Mouse (Mus musculus) cerebellum, adult 9-10 months (tissue): ENCODE results near the gene Trmt2a.
"Not testable (repeated sequence)": the region's sequence is repeated elsewhere in the genome, so short reads cannot be mapped to it uniquely, and the experiment has no call there.

Source experiments
- DNase-seq: peaks from one replicate; pipeline ENCODE4 v3.0.0; 2022

Gene Trmt2a

DNA sequence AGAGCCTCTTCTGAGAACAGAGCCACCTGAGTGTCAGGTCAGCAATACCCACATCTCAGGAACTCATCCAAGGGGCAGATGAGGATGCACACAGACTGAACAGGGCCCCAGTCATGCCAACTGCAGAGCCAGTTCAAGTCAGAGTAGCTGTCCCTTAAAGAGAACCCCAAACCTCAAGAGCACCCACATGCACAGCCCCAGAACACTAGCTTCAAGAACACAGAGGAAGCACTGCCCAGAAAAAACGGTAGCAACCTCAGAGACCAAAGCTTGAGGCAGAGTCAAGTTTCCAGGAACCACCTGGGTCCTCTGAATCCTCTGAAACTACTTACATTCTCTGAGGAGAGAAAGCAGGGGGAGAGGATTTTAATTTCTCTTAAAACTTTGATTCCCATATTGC lies 15.0 kb upstream of the Trmt2a start:
- no peak for DNase-seq

DNA sequence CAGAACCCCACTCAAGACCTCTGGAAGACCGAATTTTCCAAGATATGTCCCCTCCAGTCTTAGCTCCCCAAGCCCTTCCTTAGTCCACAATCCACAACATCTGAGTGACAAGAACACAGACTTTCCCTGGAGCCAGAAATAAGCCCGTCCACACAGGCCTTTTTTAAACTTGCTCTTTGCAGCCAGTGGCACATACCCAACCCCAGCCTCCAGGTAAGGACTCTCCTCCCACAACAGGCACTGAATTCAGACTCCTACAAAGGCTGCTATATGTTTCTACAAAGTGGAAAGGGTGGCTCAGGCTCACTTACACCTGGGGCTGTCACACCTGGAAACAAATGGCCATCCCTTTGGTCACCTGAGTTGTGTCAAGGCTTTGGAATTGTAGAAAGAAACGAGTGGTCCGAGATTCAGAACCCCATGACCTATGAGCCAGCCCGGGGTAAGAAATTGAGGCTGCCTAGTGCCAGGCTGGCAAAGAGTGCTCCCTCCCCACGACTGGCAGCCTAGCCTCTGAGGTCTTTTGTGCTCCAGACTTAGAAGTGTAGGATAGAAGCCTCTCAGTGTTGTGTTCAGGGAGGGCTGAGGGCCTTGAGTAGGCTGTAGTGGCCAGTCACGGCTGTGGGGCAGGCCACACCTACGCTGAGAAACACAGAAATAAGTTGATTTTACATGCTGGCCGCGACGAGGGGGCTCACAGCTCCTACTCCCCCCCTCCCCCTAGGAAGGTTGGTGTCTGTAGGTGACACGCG lies 14.4 kb upstream of the Trmt2a start:
- DNase-seq = no peak

DNA sequence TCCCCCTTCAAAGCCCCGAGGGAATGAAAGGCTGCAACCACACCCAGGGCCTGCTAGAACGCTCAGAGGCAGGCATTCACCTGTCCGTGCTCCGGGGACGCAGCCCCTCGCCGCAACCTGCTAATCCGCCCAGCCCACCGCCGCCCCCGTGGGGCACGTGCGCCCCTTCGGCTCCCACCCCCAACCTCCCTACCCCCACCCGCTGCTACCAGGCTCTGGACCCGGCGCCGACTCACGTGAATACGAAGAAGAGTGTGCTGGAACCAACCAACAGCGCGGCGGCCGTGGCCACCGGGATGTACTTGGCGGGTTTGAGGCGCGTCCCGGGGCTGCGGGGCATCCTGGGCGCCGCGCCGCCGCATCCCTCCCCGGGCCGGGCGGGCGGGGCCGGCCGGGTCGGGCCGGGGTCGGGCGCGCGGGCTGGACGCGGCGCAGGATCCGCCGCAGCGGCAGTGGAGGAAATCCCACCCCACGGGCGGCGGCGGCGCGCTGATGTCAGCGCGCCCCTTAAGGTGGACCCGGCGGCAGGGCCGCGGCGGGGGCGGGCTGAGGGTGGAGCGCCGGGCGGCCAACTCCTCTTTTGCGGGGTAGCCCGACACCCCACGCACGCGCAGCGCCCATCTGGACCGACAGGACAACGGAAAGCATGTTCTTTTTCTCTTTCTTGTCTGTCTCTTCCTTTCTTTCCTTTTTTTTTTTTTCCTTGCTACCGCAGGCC lies 13.6 kb upstream of the Trmt2a start, which contains the start of gene Zdhhc8:
Zdhhc8 (minus strand) TSS at position 466 of the 718 bp plus-strand sequence.
- peak; percentile 71 for DNase-seq

DNA sequence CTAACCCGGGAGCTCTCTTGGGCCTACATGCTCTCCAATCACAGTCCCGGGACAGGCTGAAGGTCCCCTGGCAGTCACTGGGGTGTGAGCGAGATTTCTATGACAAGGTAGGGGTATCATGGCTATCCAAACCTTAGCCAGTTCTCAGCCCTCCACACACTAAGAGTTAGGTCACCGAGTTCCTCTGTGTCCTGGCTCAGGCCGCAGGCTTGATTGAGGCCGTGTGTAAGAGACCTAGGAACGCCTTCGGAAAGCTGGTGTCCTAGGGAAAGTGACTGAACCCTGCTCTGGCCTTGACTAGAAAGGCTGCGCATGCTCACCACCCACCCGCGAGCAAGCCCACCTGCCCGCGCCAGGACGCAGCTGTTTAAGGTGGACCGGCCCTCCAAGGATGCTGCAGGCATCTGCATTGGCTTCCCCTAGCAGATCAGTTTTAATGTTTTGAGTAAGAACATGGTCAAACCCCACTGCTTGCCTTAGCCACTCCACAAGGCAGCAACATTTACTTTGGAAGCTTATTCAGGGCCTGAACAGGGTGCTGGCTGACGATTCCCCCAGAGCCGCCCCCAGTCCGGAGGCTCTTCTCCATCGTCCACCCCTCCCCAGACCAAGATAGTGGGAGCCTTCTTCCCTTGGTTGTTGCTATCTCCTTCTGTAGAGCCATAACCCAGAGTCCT lies 13.0 kb upstream of the Trmt2a start:
- DNase-seq = peak; percentile 73

DNA sequence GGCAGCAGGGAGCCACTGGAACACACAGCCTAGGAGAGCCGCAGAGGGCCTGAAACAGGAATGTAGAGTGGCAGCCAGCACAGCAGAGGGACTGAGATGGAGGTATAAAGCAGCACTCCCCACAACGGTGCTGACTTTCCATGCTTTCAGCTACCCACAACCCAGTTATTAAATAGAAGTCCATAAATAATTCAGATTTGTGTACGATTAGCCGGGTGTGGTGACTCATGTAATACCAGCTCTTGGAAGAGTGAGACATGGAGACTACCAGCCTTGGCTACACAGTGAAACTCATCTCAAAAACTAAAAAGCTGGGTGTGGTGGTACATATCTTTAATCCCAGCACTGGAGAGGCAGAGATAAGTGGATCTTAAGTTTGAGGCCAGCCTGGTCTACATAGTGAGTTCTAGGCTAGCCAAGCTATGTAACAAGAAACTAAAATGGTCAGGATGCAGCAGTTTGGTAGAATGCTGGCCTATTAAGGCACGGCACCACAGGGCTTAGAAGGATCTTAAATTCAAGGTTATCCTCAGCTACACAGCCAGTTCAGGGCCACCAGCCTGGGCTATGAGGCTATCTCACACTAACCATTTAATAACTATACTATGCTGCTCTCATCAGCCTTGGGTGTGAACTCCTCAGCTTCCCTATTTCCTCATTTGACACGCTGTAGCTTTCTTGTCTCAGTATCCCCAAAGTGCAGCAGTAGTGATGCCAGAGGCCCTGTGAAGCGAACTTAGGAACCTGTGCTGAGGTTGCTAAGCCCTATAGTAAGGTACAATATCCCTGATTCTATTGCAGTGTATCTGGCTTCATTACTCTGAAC lies 11.6 kb upstream of the Trmt2a start:
- DNase-seq = no peak

DNA sequence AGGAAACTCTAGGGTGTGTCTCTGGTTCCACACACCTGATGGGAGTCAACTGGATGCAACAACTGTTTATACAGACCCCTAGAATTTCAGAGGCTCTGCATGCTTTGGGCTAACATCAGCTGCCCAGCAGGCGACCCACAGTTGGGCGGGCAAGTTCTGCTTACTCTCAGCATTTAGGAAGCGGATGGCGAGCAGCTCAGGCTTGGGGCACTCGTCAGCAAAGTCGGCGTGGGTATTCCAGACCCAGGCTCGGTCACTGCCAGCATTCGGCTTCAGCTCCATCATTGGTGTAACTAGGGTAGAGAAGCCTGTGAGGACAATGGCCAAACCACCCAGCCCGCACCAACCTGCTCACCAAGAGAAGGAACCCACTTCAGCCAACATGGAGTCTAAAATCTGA lies 6.9 kb upstream of the Trmt2a start:
- DNase-seq = no peak

DNA sequence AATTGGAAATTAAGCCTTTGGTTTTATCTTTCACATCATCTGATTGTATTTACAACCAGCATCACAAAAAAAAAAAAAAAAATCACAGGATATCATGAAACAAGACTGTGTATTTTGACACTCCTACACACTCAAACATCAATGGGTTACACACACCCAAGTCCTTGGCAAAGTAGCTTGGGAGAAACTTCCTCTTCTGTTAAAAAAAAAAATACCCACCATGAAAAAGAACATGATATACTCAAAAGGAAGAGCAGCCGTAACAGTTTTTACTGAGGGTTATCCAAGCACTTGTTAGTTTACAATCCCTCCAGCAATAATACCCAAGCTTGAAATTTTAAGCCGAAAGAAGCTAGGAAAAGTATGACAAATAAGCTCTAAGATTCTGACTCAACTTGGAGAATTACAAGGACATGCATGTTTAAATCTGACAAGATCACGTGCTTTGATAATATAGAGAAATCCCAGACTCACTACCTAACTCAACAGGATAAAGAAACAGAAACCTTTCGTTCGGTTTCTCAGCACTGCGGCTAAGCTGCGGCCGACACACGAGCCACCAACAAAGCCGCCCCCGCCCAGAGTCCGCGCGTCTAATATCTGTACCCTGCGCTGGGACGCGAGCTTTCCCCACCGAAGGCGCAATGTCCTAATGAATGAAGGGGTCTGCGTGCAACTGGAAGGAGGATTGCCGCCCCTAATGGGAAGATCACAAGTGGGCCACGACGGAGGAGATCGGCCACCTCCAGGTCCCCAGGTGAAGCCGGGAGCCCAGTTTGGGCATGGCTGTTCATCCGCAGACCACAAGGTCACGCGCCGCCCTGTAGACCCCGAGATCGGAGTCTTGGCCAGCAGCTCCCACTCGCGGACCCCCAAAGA lies 719 bp upstream of the Trmt2a start:
- DNase-seq = no peak

DNA sequence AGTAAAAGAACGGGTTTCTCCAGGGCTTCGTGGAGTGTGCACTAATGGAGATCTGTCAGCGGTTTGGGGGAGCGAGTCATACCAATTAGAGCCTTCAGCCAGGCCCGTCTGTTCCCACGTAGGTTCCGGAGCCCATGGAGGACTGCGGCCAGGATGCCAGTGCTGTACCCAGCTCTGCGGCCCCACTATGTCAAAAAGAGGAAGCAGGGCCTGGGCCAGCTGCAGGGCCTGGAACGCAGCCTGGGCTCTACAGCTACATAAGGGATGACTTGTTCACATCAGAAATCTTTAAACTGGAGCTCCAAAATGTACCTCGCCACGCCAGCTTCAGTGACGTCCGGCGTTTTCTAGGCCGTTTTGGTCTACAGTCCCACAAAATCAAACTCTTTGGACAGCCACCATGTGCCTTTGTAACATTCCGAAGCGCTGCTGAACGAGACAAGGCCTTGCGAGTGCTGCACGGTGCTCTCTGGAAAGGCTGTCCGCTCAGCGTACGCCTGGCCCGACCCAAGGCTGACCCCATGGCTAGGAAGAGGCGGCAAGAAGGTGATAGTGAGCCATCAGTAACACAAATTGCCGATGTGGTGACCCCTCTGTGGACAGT lies 987 bp downstream of the Trmt2a start:
- DNase-seq = peak; percentile 70

DNA sequence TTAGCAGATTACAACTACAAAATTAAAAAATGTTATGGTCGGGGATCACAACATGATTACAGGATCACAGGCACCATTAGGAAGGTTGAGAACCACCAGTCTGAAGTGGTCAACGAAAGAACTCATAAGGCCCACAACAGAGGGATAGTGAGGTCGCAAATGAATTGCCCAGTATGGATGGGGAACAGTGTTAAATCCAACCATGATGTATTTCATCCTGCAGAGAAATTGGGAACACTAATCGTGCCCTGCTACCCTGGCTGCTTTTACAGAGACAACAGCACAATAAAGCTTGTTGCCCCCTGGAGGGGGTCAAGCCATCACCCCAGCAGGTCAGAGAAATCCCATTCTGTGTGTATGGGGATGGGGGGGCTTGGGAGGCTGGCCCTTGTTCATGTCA lies 1.8 kb downstream of the Trmt2a start:
- DNase-seq = no peak

DNA sequence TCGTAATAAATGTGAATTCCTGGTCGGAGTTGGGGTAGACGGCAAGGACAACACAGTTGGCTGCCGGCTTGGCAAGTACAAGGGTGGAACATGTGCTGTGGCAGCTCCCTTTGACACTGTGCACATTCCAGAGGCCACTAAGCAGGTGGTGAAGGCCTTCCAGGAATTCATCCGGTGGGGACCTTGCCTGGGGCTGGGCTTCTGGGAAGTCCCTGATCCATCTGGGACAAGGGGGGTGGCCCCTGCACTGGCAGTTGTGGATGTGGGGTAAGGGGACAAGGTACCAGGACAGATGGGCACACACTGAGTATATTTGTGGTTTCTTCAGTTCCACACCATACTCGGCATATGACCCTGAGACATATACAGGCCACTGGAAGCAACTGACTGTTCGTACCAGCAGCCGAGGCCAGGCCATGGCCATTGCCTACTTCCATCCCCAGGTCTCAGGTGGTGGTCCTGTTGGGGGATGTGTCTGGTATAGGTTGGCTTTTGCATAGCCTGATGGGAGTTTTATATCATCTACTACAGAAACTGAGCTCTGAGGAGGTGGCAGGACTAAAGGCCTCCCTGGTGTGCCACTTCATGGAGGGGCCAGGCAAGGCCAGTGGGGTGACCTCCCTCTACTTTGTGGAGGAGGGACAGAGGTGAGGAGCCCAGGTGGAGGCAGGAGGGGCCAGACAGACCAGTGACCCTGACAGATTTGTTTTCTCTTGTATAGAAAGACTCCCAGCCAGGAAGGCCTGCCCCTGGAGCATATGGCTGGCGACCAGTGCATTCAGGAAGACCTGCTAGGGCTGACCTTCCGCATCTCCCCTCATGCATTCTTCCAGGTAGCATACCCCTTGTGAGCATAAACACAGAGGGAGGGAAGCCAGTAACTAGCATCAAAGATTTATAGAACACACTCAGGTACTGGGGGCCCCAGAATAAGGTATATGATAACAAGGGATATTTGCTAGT lies 2.6 kb downstream of the Trmt2a start:
- no peak for DNase-seq

DNA sequence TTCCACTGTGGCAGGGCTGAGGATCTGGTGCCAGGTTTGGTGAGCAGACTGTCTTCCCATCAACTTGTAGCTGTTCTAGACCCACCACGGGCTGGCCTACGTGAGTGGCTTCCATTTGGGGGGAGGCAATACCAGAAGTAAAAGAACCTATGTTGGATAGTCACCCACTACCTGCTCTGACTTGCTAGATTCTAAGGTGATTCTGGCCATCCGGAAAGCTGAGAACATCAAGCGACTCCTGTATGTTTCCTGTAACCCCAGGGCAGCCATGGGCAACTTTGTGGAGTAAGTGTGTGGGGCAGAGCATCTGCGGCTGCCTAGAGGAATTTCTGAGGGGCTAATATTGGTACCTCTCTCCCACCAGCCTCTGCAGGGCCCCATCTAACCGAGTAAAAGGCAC lies 4.3 kb downstream of the Trmt2a start:
- no peak for DNase-seq

DNA sequence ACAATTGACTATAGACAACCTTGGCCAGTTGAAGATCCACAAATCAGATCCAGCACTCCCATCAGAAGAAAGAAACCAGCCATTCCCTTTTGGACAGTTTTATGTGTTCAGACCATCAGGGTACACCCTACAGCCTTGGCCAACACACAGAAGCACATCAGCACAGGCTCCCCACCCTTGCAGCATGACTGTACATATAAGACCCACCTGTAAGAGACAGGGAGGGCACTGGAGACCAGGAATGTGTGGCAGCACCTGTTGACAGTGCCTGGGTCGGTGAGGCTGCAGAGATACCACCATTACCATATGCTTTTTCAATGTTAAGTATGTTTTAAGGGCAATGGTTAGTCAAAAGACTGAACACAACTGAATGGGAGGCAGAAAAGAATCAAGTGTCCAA lies 5.4 kb downstream of the Trmt2a start:
- no peak for DNase-seq

DNA sequence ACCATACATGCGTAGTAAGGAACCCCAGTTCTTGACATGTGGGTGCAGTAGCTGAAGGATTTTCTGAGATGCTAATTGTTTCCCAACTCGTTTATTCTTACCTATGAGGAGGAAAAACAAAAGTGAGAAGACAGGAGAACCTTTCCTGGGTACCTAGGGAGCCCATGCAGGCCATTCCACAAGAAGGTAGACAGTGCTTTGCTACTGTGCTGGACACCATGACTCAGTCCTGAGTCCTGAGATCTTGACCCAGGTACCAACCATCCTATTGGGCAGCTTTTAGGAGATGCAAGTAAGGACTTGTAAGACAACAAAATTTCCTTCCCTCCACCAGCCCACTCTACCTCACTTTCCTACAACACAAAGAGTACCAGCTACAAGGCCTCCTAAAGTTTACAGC lies 9.7 kb downstream of the Trmt2a start, which contains the start of gene Gm49776:
Gm49776 (minus strand) TSS at position 101 of the 400 bp plus-strand sequence.
- no peak for DNase-seq

DNA sequence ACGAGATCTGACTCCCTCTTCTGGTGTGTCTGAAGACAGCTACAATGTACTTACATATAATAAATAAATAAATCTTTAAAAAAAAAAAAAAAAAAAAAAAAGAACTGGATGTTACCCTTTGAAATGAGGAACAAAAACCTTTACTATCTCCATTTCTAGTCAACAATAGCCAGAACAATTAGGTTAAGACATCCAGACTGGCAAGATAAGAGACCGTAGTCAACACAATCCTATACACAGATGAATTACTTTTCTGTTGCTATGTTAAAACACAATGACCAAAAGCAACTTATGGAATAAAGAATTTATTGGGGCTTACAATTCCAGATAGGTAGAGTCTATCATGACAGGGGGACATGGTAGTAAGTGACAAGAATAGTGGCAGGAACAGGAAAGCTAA lies 16.5 kb downstream of the Trmt2a start:
- DNase-seq = no peak

DNA sequence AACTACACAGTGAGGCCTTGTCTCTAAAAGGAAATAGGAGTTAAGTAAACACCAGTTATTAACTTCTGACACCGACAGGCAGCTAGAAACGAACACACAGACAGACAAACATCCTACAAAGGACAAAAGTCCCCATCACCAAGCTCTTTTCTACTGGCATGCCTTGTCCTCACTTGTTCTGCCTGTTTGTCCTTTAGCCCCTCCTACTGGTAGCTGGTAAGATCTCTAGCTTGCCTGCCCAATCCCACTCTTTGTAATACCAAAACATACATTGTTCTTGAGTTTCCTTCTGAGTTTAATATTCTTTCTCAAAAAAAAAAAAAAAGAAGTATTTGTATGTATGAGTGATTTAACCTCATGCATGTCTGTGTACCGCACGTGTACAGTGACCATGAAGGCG lies 19.7 kb downstream of the Trmt2a start:
- DNase-seq = no peak

DNA sequence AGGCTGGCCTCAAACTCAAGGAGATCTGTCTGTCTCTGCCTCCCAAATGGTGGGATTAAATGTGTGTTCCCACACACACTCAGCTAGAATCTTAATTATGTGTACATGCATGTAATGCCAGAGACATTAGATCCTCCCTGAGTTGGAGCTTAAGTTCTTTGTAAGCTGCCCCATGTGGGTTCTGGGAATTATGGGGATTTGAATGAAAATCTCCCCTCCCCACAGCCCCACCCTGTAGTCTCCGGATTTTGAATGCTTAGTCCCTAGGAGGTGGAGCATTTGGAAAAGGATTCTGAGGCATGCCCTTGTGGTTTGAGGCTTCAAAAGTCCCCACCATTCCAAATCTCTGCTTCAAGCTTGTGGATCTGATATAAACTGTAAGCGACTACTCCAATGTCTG lies 26.7 kb downstream of the Trmt2a start:
- DNase-seq = no peak

DNA sequence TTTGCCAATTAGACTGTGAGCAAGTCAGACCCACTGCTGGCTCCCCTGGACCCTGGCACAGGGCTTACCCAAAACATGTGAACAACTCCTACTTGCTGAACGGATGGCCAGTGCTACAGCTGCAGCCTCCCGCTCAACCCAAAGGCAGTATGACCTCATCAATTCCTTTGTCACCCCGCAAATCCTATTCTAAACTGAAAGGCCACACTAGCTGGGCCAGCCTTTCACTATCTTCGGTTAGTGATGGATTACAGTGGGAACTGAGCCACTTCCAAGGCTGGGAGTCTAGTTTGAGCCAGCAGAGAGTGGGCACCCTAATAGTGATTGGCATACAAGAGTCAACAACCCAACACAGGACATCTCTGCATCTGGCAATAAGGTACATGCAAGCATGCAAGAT lies 39.7 kb downstream of the Trmt2a start:
- no peak for DNase-seq

DNA sequence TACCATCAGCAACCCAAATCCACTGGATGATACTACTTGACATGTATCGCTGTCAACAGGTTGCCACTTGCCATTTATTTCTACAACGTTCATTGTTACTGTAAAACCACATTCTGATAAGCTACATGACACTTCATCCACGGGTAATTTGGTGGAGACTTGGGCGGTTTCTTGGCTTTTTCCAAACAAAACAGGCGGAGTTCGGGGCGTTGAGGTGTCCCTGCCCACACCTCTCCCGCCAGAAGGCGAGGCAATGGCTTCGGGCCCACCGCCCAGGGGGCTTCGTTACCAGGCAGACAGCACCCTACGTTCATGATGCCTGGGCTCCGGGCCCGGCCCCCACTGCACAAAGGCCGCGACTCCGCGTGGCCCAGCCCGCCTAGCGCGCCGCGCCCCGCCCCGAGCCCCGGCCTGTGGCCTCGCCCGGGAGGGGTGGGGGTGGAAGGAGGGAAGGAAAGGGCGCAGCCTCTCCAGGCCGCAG lies 40.1 kb downstream of the Trmt2a start:
- no peak for DNase-seq

DNA sequence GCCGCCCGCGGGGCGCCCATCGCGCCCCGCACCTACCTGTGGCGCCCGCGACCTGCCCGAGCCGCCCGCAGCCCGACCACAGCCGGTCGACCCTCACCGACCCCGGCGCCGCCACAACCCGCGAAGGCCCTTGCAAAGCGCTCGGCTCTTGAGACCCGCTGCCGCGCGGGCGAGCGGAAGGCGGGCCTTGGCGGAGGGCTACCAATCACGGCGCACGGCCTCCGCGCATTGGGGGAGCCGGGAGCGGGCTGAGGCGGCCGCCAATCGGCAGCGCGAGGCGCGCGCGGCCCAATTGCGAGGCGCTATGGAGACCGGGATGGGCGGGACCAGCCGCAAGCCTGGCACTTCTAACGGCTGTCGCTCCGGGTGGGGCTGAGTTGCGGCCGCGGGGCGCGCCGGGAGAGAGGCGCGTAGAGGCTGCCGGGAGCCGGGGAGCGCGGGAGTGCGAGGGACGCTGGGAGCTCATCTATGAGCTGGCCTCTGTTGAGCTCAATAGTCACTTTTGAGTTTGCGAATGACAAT lies 40.6 kb downstream of the Trmt2a start, which contains the start of gene Dgcr8:
Dgcr8 (minus strand) TSS at position 180 of the 522 bp plus-strand sequence.
- DNase-seq = peak; percentile 97

DNA sequence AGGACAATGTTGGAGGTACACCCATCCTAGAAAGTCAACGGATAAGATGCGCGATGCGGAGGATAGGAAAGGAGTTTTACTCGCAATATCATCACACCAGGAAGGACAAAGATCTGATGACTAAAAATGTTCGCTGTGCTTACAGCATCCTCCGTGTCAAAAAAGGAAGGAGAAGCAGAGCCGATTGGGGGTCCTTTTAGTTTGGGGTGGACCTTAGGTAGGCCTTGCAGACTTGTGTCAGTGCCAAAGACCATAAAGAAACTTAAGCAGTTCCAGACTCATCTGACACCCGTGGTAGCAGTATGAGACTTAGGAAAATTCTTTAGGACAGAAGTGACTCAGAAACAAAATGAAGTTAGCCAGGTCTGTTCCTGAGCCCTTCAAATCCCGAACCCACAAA lies 41.1 kb downstream of the Trmt2a start:
- not testable (repeated sequence) for DNase-seq
